Mouse (Mus musculus): Measurements from ENCODE around the gene Usp6nl. TPM values are rescaled to one million over a fixed set of nuclear protein-coding genes. Genes with fewer than 3 reads are reported as not detected.

The Usp6nl gene
- total RNA-seq, 1 experiment: 9.1 TPM

GRCm38 (mm10) chr2:6454941-6455516, 132.6 kb downstream of the Usp6nl start:
- H3K27ac ChIP-seq (ENCODE audit: insufficient read depth, low read depth, low read length, poor library complexity, severe bottlenecking): no peak overlapping the region
- DNase-seq (ENCODE audit: low read depth, low spot score): no peak
- H3K4me3 ChIP-seq (ENCODE audit: insufficient read depth in 1 of 2, low read depth in 1 of 2, low read length in 2 of 2, poor library complexity in 1 of 2, severe bottlenecking in 1 of 2): no peak overlapping the region
- H3K9ac ChIP-seq (ENCODE audit: insufficient read depth, low read depth, low read length, poor library complexity, severe bottlenecking): no peak overlapping the region
- TF ChIP-seq ZC3H11A (IDR thresholded peaks at IDR 0.05; ENCODE audit: borderline replicate concordance, low read depth, low read length) (no peak), MAFK (IDR thresholded peaks at IDR 0.05; ENCODE audit: insufficient read depth, low read depth, low read length) (no peak), ZNF384 (IDR thresholded peaks at IDR 0.05; ENCODE audit: low read depth, low read length) (no peak), HCFC1 (IDR thresholded peaks at IDR 0.05; ENCODE audit: borderline replicate concordance, insufficient read depth, low read length) (no peak), CHD2 (IDR thresholded peaks at IDR 0.05; ENCODE audit: low read depth, low read length) (no peak)
- in situ Hi-C loops (cut with MboI; ENCODE audit: low sequenced_read_pairs in 2 of 2, unreplicated experiment in 2 of 2): no loop called here
- H3K36me3 ChIP-seq (ENCODE audit: control insufficient read depth, insufficient read depth, low read length, poor library complexity, severe bottlenecking): no peaks in the 10 kb centered on the region
- H3K4me1 ChIP-seq (ENCODE audit: control insufficient read depth in 2 of 2, insufficient read depth in 2 of 2, low read length in 2 of 2, poor library complexity in 1 of 2): peaks cover 5 to 13% of the 10 kb centered on the region in 2 experiments; a peak in 2 of 4 replicates
- H3K9me3 ChIP-seq (ENCODE audit: control insufficient read depth, insufficient read depth, low read depth, low read length): no peaks in the 10 kb centered on the region

GRCm38 (mm10) chr2:6459282-6460047, 137.0 kb downstream of the Usp6nl start:
- no peak for TF ChIP-seq ZNF384 (IDR thresholded peaks at IDR 0.05; ENCODE audit: low read depth, low read length)
- TF ChIP-seq HCFC1 (IDR thresholded peaks at IDR 0.05; ENCODE audit: borderline replicate concordance, insufficient read depth, low read length): no peak
- no peak for TF ChIP-seq MAFK (IDR thresholded peaks at IDR 0.05; ENCODE audit: insufficient read depth, low read depth, low read length)
- TF ChIP-seq ZC3H11A (IDR thresholded peaks at IDR 0.05; ENCODE audit: borderline replicate concordance, low read depth, low read length): no peak
- TF ChIP-seq CHD2 (IDR thresholded peaks at IDR 0.05; ENCODE audit: low read depth, low read length): no peak
- peak; percentile 59 for DNase-seq (ENCODE audit: low read depth, low spot score)

GRCm38 (mm10) chr2:6462306-6462705, 139.8 kb downstream of the Usp6nl start:
- no peak overlapping the region for H3K4me3 ChIP-seq (ENCODE audit: insufficient read depth in 1 of 2, low read depth in 1 of 2, low read length in 2 of 2, poor library complexity in 1 of 2, severe bottlenecking in 1 of 2)
- H3K4me1 ChIP-seq (ENCODE audit: control insufficient read depth in 2 of 2, insufficient read depth in 2 of 2, low read length in 2 of 2, poor library complexity in 1 of 2): peaks cover 5 to 13% of the 10 kb centered on the region in 2 experiments; a peak in 2 of 4 replicates
- H3K9ac ChIP-seq (ENCODE audit: insufficient read depth, low read depth, low read length, poor library complexity, severe bottlenecking): no peak overlapping the region
- TF ChIP-seq CHD2 (IDR thresholded peaks at IDR 0.05; ENCODE audit: low read depth, low read length) (no peak), ZNF384 (IDR thresholded peaks at IDR 0.05; ENCODE audit: low read depth, low read length) (no peak), HCFC1 (IDR thresholded peaks at IDR 0.05; ENCODE audit: borderline replicate concordance, insufficient read depth, low read length) (no peak), MAFK (IDR thresholded peaks at IDR 0.05; ENCODE audit: insufficient read depth, low read depth, low read length) (no peak), ZC3H11A (IDR thresholded peaks at IDR 0.05; ENCODE audit: borderline replicate concordance, low read depth, low read length) (no peak)
- H3K27ac ChIP-seq (ENCODE audit: insufficient read depth, low read depth, low read length, poor library complexity, severe bottlenecking): no peak overlapping the region
- no peaks in the 10 kb centered on the region for H3K9me3 ChIP-seq (ENCODE audit: control insufficient read depth, insufficient read depth, low read depth, low read length)
- H3K36me3 ChIP-seq (ENCODE audit: control insufficient read depth, insufficient read depth, low read length, poor library complexity, severe bottlenecking): no peaks in the 10 kb centered on the region
- in situ Hi-C loops (cut with MboI; ENCODE audit: low sequenced_read_pairs in 2 of 2, unreplicated experiment in 2 of 2): no loop called here
- no peak for DNase-seq (ENCODE audit: low read depth, low spot score)

More at GRCm38 (mm10) chr2:6459282-6460047, 137.0 kb downstream of the Usp6nl start:
- Histone ChIP-seq H3K9me3 (ENCODE audit: control insufficient read depth, insufficient read depth, low read depth, low read length) (no peaks in the 10 kb centered on the region), H3K4me3 (ENCODE audit: insufficient read depth in 1 of 2, low read depth in 1 of 2, low read length in 2 of 2, poor library complexity in 1 of 2, severe bottlenecking in 1 of 2) (no peak overlapping the region), H3K27ac (ENCODE audit: insufficient read depth, low read depth, low read length, poor library complexity, severe bottlenecking) (no peak overlapping the region), H3K9ac (ENCODE audit: insufficient read depth, low read depth, low read length, poor library complexity, severe bottlenecking) (no peak overlapping the region), H3K4me1 (ENCODE audit: control insufficient read depth in 2 of 2, insufficient read depth in 2 of 2, low read length in 2 of 2, poor library complexity in 1 of 2) (peaks cover 5 to 13% of the 10 kb centered on the region in 2 experiments; a peak in 2 of 4 replicates), H3K36me3 (ENCODE audit: control insufficient read depth, insufficient read depth, low read length, poor library complexity, severe bottlenecking) (no peaks in the 10 kb centered on the region)
- in situ Hi-C loops (cut with MboI; ENCODE audit: low sequenced_read_pairs in 2 of 2, unreplicated experiment in 2 of 2): no loop called here

GRCm38 (mm10) chr2:6463772-6464661, 141.6 kb downstream of the Usp6nl start:
- Histone ChIP-seq H3K36me3 (ENCODE audit: control insufficient read depth, insufficient read depth, low read length, poor library complexity, severe bottlenecking) (no peaks in the 10 kb centered on the region), H3K9me3 (ENCODE audit: control insufficient read depth, insufficient read depth, low read depth, low read length) (no peaks in the 10 kb centered on the region), H3K4me1 (ENCODE audit: control insufficient read depth in 2 of 2, insufficient read depth in 2 of 2, low read length in 2 of 2, poor library complexity in 1 of 2) (peaks cover 5 to 9% of the 10 kb centered on the region in 2 experiments; a peak in 2 of 4 replicates), H3K4me3 (ENCODE audit: insufficient read depth in 1 of 2, low read depth in 1 of 2, low read length in 2 of 2, poor library complexity in 1 of 2, severe bottlenecking in 1 of 2) (no peak overlapping the region), H3K9ac (ENCODE audit: insufficient read depth, low read depth, low read length, poor library complexity, severe bottlenecking) (no peak overlapping the region), H3K27ac (ENCODE audit: insufficient read depth, low read depth, low read length, poor library complexity, severe bottlenecking) (no peak overlapping the region)
- TF ChIP-seq ZC3H11A (IDR thresholded peaks at IDR 0.05; ENCODE audit: borderline replicate concordance, low read depth, low read length): no peak
- peak; percentile 78 for TF ChIP-seq ZNF384 (IDR thresholded peaks at IDR 0.05; ENCODE audit: low read depth, low read length)
- TF ChIP-seq CHD2 (IDR thresholded peaks at IDR 0.05; ENCODE audit: low read depth, low read length): no peak
- no peak for TF ChIP-seq MAFK (IDR thresholded peaks at IDR 0.05; ENCODE audit: insufficient read depth, low read depth, low read length)
- no peak for DNase-seq (ENCODE audit: low read depth, low spot score)
- in situ Hi-C loops (cut with MboI; ENCODE audit: low sequenced_read_pairs in 2 of 2, unreplicated experiment in 2 of 2): no loop called here
